Mouse (Mus musculus) telencephalon, adult 2 months (tissue): ENCODE measurements around the gene Pea15a.
A peak's percentile ranks its signal among the peaks of the same experiment; 100 is the strongest.
"Not testable (repeated sequence)": the region's sequence is repeated elsewhere in the genome, so short reads cannot be mapped to it uniquely, and the experiment has no call there.

Experiments used
- DNase-seq: peaks from one replicate; pipeline ENCODE4 v3.0.0-alpha.2; 2011; ENCODE audit warnings: low read depth, low spot score

Pea15a gene

DNA sequence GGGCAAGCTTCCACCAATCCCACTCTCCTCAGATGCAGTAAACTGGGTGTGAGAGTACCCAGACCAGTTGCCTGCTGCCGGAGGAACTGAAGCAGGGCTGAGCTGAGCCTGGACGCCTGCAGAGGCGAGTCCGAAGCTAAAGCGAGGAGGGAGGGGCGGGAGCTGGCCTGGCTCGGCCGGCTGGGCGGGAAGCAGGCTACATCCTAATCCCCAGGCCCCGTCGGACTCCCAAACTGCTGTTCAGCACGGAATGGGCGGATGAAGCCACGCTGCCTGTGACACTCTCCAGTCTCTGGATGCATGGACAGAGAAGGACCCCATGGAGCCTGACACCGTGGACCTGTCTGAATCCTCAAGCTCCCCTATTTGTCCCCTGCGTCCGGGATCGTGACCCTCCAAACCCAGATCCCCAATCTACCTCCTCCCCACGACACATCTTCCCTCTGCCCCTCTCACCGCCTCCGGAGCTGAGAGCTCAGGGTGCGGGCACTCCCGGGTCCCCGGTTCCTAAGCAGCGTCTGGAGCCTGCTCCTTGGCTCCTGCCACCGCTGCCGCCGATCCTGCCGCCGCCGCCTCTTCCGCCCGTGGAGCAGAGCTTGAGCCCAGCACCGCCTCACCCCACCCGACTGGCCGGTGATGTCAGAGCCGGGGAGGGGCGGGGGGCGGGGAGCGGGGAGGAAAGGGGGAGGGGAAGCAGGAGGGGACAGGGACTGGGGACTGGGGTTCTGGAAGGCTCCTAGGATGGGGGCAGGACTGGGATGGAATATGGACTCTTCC, at the start of gene Pea15a:
Pea15a (minus strand) TSS at position 664 of the 777 bp plus-strand sequence.
- no peak for DNase-seq

DNA sequence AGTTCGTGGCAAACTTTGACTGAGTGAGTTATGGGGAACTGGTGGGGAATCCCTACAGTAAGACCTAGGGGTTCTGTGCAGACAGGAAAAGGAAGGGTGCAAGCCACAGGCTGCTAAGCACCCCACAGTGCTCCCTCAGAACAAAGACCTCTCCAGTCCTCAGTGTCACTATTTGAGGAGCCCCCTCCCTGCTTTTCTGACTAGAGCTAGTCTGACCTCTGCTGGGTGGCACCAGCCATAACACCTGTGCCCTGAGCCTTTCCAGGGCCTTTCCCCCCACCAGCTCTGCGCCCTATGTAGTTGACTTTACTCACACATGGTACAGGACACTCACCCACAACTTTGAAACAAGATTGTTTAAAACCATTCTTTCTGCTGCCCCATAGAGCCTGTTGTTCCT, 41.1 kb upstream of the Pea15a start:
- no peak for DNase-seq

DNA sequence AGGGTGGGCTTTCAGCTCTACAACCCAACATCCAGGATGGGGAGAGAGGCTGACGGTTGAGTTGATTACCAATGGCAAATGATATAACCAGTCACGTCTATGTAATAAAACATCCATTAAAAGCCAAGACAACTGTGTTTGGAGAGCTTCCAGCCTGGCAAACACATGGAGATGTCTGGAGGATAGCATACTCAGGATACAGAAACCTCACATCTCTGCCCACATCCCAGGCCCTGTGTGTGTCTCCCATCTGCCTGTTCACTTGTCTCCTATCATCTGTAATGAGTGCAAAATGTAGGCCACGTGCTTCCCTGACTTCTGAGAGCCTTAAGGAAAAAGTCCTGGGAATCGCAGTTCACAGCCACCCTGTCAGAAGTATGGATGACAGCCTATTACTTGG, 40.6 kb upstream of the Pea15a start:
- peak; percentile 32 for DNase-seq

DNA sequence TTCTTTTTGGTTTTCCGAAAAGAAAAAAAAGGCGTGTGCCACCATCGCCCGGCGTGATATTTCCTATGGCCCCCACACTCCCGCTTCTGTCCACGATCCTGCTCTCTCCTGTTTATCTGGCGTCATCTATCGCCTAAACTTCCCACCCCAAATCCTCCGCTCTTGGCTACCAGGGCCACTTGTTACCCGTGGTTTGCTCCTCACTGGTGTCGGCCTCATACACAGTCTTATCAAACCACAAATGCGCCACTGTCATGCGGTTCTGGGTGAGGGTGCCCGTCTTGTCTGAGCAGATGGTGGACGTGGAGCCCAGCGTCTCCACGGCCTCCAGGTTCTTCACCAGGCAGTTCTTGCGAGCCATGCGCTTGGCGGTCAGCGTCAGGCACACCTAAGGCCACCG, 38.0 kb upstream of the Pea15a start:
- DNase-seq, result not testable (repeated sequence)

DNA sequence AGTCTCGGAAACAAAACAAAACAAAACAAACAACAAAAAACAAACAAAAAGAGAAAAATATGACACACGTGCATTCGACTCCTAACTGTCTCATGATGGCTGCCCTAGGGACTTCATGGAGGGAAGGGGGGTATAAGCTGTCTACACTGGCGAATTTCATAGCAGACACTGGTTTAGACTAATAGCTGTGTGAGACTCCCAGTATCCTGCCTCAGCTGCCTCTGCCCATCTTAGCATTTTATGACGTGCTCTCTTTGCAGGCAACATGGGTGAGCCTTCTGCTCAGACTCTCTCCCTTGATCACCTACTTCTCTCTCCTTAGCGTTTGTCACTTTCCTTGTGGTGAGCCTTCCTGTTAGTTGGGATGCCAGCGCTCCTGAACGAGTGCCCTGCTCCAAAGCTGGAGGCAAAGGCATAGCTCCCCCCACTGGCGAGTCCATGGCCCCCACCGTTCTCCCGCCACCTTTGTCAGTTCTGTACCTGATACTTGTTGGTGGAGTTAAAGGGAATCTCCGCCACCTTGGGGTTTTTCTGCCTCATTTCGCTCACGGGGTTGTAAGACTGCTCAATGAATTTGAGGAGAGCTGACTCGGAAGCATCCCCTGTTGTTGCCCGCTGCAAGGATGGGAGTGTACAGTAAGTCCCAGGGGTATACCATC, 37.1 kb upstream of the Pea15a start:
- DNase-seq, result no peak

DNA sequence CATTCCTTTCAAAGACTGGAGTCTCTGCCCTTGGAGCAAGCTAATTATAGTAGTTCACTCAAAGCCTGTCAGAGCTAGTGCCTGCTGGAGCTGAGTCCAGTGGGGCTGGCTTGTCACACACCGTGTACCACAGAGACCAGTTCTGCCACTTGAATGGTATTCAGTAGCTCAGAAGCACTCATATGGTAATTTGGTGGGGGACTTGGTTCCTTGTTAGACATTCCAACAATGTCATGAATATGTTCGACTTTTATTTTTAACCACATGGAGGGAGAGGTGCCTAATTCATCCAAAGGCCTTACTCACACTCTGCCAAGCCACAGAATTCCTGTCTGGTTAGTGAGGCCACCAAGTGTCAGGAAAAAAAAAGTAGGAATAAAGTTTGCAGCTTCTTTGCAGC, 35.8 kb upstream of the Pea15a start:
- no peak for DNase-seq

DNA sequence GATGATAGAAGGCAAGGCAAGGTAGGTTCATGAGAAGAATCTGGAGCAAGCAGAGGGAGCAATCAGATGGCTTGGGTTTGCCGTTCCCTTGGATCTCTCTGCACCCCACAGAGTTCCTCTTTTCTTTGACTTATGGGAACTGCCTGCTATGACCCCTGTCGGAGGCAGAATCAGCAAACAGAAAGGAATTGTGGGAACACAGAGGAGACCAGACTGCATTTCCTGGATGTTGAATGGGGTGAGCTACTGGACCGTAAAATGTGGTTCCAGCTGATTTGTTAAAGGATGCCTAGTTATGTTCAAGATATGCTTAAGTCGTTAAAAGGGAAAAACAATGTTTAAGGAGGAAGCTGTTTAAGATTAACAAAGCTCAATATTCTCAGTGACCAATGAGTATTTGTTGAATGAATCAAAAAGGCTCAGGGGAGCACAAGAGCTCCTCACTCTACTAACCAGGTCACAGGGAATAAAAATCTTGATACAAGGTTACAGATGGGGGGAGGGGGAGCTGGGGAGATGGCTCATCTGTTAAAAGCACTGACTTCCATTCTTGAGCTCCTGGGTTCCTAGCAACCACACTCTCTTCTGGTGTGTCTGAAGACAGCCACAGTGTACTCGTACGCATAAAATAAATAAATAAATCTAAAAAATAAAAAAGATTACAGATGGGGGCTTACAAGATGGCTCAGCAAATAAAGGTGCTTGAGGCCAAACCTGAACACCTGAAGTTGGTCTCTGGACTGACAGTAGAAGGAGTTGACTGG, 34.5 kb upstream of the Pea15a start:
- DNase-seq, result no peak

DNA sequence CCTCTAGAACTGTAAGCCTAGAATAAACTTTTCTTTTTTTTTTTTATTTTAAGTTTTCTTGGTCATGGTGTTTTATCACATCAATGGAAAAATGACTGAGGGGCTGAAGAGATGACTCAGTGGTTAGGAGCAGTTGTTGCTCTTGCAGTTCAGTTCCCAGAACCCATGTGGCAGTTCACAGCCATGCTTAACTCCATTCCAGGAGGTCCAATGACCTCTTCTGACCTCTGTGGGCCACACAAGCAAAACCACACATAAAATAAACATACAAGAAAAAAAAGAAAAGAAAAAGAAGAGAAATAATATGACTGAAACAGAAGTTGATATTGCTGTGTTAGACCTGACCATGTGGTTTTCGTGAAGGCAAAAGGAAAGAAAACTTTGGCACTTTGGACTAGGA, 22.6 kb upstream of the Pea15a start:
- DNase-seq, result no peak

DNA sequence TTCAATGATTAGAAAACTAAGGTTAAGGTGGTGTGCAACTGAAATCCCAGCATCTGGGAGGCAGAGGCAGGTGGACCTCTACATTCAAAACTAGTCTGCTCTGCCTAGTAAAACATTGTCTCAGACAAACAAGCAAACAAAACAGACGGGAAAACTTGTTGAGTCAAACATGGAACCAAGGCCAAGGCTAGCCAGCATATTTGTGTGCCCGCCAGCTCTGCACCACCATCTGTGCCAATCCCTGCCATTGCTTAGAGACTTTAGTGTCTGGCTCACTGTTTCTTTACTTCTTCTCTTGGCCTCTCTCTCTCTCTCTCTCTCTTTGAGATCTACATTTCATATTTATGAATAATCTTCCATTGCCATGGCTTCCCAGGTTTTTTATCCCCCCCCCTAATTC, 21.6 kb upstream of the Pea15a start:
- no peak for DNase-seq

DNA sequence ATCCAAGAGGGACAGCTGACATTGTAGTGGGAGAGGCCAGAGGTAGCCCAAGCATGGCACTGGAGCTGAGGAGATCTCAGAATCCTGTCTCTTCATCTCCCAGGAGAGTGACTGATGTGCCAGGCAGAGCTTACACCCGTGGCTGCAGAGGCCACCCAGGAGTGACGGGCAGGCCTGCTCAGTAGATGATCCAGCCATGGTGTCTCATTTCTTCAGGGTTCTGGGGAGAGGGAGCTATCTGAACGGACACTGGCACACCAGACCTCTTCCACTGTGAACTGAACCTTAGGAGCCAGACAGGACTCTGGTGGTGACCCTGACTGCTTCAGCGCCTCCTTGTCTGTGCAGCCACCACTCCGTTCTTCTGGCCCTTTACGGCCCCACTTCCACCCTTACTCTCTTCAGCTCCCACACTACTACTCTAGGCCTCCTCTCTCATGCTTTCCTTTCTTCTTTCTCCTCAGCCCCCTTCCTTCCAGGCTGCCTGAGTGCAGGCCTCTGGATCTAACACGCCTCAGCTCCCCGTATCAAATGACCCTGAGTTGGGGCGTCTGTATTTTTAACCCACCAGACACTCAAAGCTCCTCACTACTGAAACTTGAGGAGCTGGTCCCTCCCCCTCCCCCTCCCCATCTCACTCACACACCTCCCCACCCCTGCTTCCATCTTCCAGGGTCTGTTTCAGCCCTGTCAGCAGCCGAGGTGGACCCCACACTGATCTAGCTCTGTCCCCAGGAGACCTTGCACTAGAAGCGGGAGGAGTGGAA, 14.9 kb upstream of the Pea15a start:
- no peak for DNase-seq

DNA sequence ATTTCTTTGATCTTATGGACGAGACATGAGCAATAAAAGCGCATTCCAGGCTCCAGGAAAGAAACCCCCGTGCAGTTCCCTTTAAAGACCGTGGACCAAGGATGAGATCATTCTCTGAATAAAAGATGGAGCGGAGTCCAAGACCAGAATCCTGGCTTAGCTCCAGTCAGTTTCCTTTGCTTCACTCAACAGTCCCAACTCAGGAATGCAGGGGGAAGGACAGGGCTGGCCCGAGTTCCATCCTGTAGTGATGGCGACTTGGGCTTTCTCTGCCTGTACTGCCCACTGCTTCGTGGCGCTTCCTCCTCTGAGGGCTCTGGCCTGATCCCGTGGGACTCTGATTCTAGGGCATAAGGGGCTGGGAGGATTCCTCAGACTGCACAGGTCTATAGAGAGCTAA, 13.8 kb upstream of the Pea15a start:
- DNase-seq, result no peak

DNA sequence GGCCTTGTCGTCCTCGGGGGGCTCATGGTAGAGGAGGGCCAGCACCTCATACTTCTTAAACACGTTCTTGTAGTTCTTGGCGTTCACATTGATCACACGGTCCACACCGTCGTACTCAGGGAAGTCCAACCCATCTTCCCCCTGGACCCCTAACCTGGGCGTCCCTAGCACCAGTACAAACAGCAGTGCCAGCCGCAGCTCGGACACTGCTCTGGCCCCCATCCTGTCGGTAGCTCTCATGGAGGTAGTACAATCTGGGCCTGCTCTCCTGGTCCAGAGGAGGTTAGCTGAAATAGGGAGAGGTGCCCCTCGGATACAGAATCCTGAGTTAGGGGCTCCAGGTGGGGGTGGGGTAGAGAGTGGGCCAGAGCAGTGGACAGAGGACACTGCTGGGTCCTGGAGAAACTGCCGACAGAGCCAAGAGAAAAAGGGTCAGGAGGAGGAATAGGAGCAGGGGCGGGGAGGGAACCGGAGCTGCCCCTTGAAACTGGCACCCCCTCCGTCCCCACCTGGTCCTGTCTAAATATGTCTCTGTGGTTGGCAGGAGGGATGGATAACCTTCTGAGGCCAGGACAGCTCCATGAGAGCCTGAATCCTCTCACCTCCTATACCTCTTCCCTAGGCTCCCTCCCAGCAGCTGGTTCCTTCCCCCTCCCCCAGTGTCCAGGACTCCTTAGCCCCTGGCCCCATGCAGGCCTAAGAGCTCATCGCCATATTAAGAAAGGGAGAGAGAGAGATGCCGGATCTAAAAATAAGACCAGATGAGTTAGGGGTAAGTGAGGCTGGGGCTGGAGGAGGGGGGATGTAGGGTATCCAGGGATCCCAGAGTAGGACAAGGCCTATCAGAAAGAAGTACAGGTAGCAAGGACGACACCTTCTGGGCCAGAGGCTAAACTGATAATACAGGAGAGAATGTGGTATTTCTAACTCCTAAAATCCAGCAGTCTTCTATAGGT, 13.1 kb upstream of the Pea15a start, which contains the start of gene Casq1:
Casq1 (minus strand) TSS at position 418 of the 956 bp plus-strand sequence.
- DNase-seq, result no peak

DNA sequence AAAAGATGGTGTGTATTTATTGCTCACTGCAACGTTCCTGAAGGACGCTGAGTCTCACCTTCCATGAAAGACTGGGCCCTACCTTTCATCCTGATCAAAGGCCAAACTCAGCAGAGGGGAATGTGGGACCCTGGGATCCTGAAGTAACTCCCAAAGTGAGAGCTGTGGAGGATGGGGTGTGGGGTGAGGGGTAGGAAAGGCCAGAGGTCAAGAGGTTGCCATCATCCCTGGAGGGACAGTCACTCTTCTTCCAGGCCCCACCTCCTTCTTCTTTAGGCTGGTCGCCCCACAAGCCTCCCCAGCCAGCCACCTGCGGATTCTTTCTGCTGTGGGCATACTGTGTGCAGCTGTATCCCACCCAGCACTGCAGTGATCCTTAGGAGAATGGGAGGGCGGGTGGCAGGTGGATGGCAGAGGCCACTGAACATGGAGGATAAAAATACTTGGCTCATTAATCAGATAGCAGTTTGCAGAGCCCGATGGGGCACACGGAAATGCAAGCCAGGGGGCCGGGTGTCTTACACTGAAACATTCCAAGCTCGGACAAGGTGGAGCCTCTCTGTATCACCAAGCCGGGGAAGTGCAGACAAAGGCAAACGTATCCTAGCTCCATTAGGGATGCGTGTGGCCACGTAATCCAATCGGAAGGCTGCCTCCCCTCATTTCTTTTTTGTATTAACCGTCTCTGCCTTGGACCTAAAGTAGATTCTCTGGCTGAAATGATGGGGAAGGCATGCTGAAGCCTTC, 11.7 kb upstream of the Pea15a start:
- DNase-seq, result no peak

DNA sequence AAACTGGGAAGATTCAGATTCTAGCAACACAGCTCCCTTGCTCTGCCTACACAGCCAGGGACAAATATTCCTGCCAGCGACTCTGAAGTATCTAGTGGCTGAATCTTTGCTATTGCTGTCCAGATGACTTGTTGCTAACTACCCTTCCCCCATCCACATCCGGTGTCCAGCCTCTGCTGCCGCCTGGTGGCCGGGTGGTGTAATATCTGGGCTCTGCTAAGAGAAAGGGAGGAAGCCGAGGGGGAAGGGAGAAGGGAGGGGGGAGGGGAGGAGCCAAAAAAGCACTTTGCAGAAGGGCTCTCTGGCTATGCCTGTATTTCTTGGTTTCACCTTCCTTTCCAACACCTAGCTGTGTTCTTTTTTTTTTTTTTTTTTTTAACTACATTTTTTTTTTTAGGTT, 10.5 kb upstream of the Pea15a start:
- DNase-seq, result peak; percentile 88

DNA sequence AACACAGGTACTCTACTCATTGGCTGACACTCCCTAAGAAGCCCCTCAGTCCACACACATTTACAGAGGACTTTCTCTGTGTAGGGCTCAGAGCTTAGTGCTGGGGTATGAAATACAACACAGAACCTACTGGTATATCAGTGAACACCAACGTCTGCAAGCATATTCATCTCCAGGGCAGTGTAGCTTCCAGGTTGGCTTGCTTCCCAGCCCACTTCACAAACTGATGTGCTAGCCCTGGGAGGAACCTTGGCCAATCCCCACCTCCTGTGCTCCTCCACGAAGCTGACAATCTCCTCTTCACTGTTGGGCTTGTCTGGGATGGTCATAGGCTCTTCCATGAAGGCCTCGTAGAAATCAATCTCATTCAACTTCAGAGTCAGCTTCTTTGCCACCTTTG, 8.1 kb upstream of the Pea15a start:
- no peak for DNase-seq

DNA sequence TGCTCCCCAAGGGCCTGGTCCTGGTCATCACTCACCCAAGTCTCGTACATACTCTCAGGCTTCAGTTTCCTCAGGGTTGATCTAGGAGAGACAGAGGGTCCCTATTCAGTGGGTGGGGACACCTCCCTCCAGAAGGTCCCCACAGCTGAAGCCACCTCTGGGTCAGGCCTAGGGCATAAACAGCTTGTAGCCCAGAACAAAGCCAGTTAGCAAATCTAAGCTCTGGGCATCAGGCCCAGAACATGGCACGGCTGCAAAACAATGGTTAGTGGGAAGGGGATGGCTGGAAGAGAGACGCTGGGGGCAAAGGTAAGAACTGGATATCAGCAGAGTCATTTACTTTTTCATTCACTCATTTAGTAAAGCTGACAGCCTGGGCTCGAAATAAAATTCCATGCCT, 7.2 kb upstream of the Pea15a start:
- DNase-seq, result no peak

DNA sequence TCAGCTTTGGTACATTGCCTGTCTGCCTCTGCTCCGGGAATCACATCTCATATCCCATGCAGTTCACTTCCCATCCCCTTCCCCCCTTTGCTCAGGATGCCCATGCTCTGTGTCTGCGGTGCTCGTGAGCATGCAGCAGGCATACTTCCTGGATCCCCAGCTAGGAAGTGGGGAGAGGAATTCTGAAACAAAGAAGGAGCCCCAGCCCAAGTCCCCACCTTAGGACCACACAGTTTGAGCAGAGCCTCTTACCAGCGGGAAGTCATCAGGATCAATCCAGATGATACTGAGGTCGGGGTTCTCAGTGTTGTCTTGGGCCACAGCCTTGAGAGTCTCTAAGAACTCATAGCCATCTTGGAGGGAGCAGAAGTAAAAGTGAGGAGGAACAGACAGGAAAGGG, 6.2 kb upstream of the Pea15a start:
- DNase-seq, result no peak

DNA sequence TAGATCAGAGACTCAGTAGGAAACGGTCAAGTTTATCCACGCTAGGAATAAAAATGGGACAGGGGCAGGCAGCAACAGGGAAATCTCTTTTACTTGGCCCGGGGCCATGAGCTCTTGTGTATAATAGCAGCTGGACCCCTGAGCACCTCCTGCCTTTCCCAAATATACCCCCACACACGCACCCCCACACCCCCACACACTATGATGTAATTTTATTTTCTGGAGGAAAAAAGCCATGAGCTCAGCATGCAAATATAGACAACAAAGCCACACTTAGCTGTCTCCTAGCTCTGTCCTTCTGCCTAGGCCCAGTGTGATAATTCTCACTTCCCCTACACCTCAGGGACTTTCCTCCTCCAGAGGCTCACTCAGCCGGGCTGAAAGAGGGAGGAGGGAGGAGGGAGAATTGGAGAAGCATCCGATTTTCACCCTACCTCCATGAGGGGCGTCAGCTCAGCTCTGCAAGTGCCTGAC, 544 bp upstream of the Pea15a start:
- no peak for DNase-seq

DNA sequence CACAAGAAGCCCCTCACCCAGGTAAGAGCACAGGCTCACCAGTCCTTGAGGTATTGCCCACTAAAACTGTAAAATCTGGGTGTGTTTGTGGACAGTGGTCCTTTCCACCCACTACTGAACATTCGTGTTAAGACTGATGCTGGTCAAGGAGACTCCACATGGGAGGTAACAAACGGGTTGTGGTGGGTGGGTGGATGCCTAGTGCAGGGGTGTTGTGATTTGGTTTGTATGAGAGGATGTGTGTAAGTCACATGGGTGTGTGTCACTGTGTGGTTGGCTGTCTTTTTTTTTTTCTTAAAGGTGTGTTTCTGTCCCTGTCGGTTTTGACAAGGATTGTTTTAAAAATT, 890 bp downstream of the Pea15a start:
- DNase-seq, result no peak
